Mouse (Mus musculus) heart, adult 2 months (tissue): ENCODE measurements around the gene Map2k5.

Experiments used
- CTCF ChIP-seq: fragments of 200-600 bp; IDR thresholded peaks from 2 replicates; pipeline ENCODE4 v1.8.1; 2022; ENCODE audit warnings: antibody characterized with exemption, mild to moderate bottlenecking, moderate library complexity
- EP300 ChIP-seq: fragments of 200-500 bp; IDR thresholded peaks from 2 replicates; pipeline ENCODE4 v1.6.1; 2011; ENCODE audit warnings: low read depth, low read length, control low read depth; ENCODE audit not compliant: insufficient read depth
- POLR2A ChIP-seq: fragments of 200-500 bp; IDR thresholded peaks from 2 replicates; pipeline ENCODE4 v1.6.1; 2011; ENCODE audit warnings: mild to moderate bottlenecking, low read depth, low read length, control low read depth; ENCODE audit not compliant: insufficient read depth

GRCm38 (mm10) chr9:63135801-63136200, 241.9 kb downstream of the Map2k5 start:
- peak; percentile 95 for TF ChIP-seq CTCF
- no peak for TF ChIP-seq EP300
- TF ChIP-seq POLR2A = no peak
